Mouse (Mus musculus) bone marrow macrophage, adult 2 months (primary cell): Measurements from ENCODE around the gene Bpifa6.

Experiments used
- CTCF ChIP-seq: IDR thresholded peaks from 2 replicates; pipeline ENCODE4 v1.5.1; 2012; ENCODE audit warnings: low read depth, mild to moderate bottlenecking, low read length, moderate library complexity
- POLR2A ChIP-seq: IDR thresholded peaks from 2 replicates; pipeline ENCODE4 v1.6.1; 2012; ENCODE audit warnings: mild to moderate bottlenecking, low read depth, low read length, borderline replicate concordance

DNA sequence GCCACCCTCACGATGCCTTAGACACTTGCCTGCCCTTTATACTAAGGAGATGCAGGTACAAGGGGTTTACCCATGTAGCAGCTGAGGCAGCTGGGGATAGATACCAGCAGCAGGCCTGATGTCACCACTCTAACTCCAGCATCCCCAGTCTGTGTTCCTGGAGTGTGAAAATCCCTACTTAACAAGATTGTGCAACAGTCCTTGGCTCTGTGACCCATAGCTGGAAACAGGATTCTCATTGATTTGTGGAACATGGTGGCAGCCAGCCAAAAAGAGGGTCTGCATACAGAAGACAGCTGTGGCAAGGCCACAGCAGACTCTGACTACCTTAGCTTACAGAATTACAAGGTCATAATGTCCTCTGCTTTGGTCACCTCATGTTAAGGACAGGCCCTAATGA is 30.3 kb downstream of the Bpifa6 start:
- TF ChIP-seq CTCF (no peak), POLR2A (no peak)
